Comparison of ENCODE assay signal across 9 mouse cellular contexts in the genomic region with DNA sequence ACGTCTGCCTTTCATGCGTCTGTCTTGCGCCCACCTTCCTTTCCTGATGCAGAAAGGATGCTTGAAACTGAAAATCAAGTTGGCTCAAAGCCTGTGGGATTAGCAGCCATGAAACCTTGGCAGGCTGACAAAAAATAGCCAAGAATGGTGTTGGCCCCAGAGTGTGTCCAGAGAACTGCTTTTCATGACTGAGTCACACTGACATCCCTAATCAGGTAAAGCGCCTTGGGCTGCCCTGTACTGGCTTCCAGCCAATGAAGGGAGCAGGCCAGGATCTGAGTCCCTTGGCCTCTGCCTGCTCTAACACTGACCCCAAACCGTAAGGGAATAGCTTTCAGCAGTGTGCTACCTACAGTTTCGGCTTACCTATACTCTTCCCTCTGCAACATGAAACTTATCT.
A peak's percentile ranks its signal among the peaks of the same experiment; 100 is the strongest.
DNase-seq lines count a peak whose midpoint lies in the region; ATAC-seq lines count a peak whose summit lies in the region.
"Had no signal": no experiment of that assay in that cellular context is flagged by ENCODE, and none has a peak within 500 bp of the region (broad histone marks: within the 10 kb centered on the region; RNA-seq: fewer than 3 reads in every experiment).

No protein-coding gene starts in this region.

- no peak overlapping the region for H3K4me2 ChIP-seq in embryonic facial prominence, embryonic 12.5 days (replicated peaks)
- no peak overlapping the region for H3K4me2 ChIP-seq in hindbrain, embryonic 12.5 days (replicated peaks)
- H3K4me2 ChIP-seq: limb, embryonic 15.5 days had no signal

- 0 out of 2 replicates have a peak, but pooled peaks have one; percentile 0 for ATAC-seq in frontal cortex, adult (ENCODE audit: low TSS enrichment)
- peak; percentile 74; the same call in 1 of the 2 replicates for ATAC-seq in embryonic facial prominence, embryonic 12.5 days (ENCODE audit: insufficient number of reproducible peaks, insufficient read depth, low FRiP score, low TSS enrichment)
- peak; percentile 46 for ATAC-seq in hindbrain, embryonic 12.5 days (ENCODE audit: low FRiP score)

- no peak overlapping the region for H3K27ac ChIP-seq in embryonic facial prominence, embryonic 12.5 days
- 0 out of 2 replicates have a peak overlapping the region, but pooled peaks have one; percentile 52 for H3K27ac ChIP-seq in hindbrain, embryonic 12.5 days
- H3K27ac ChIP-seq: limb, embryonic 15.5 days had no signal

- H3K9ac ChIP-seq in embryonic facial prominence, embryonic 12.5 days: no peak overlapping the region
- H3K9ac ChIP-seq in hindbrain, embryonic 12.5 days: no peak overlapping the region
- H3K9ac ChIP-seq: limb, embryonic 15.5 days had no signal

- 61% methylated on average over 6 of the region's 6 CpGs for WGBS in embryonic facial prominence, embryonic 12.5 days
- WGBS in hindbrain, embryonic 12.5 days: 84% methylated on average over 6 of the region's 6 CpGs

- 0 out of 2 replicates have a peak, but pooled peaks cover 7% of the 10 kb centered on the region for H3K4me1 ChIP-seq in embryonic facial prominence, embryonic 12.5 days
- H3K4me1 ChIP-seq in hindbrain, embryonic 12.5 days: peaks cover 3% of the 10 kb centered on the region; the same call in 1 of the 2 replicates

- DNase-seq in frontal cortex, postnatal 10 days (ENCODE audit: low spot score in 2 of 2): no peak
- DNase-seq in Muller cell, postnatal 12 days (ENCODE audit: inconsistent ontology term): peak; percentile 75
- no peak for DNase-seq in T-cell, adult 2 months (ENCODE audit: low spot score)
- no peak for DNase-seq in liver
- DNase-seq in layer of hippocampus, postnatal 14 days (ENCODE audit: low spot score in 2 of 2): no peak

- H3K4me3 ChIP-seq in embryonic facial prominence, embryonic 12.5 days: no peak overlapping the region
- no peak overlapping the region for H3K4me3 ChIP-seq in hindbrain, embryonic 12.5 days
- H3K4me3 ChIP-seq: limb, embryonic 15.5 days had no signal

- no peaks in the 10 kb centered on the region for H3K27me3 ChIP-seq in embryonic facial prominence, embryonic 12.5 days
- H3K27me3 ChIP-seq in hindbrain, embryonic 12.5 days: no peaks in the 10 kb centered on the region
- H3K27me3 ChIP-seq: limb, embryonic 15.5 days had no signal

- H3K36me3 ChIP-seq in embryonic facial prominence, embryonic 12.5 days: no peaks in the 10 kb centered on the region
- no peaks in the 10 kb centered on the region for H3K36me3 ChIP-seq in hindbrain, embryonic 12.5 days
- H3K36me3 ChIP-seq: limb, embryonic 15.5 days had no signal

- H3K9me3 ChIP-seq in embryonic facial prominence, embryonic 12.5 days: no peaks in the 10 kb centered on the region
- no peaks in the 10 kb centered on the region for H3K9me3 ChIP-seq in hindbrain, embryonic 12.5 days (replicated peaks)
- H3K9me3 ChIP-seq: limb, embryonic 15.5 days had no signal

Comparison
In these comparisons a context has a peak if more than half of its experiments do, and no peak if none do; other contexts are left out.
1. ATAC-seq: peak in every context shown above with its lines; median percentile 74 in embryonic facial prominence, embryonic 12.5 days; 46 in hindbrain, embryonic 12.5 days; 0 in frontal cortex, adult.